Mouse (Mus musculus) urinary bladder, postnatal 14 days (tissue): Measurements from ENCODE around the gene Rccd1.

Experiments used
- DNase-seq: peaks from one replicate; pipeline ENCODE4 v3.0.0; 2021; ENCODE audit warnings: low spot score

The Rccd1 gene

GRCm38 (mm10) chr7:80260625-80261371 lies 63.5 kb downstream of the Rccd1 start, which contains the start of gene Ngrn:
Gene Ngrn, plus strand, starts transcription at chr7:80261215.
- peak; percentile 86 for DNase-seq

DNA sequence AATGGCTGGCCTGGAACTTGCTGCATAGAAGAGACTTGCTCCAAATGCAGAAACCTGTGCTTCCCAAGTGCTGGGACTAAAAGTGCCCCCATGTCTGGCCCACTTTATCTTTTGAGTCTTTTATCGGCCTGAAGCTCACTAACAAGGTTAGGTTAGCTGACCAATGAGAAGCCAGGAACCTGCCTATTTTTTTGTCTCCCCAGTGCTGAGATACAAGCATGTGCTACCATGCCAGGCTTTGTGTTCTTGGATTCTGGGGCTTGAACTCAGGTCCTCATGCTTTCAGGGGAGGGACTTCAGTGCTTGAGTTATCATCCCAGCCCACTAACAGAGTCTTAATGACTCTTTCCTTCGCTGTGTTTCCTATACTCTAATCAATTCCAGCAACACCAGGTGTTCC lies 66.5 kb downstream of the Rccd1 start:
- no peak for DNase-seq

DNA sequence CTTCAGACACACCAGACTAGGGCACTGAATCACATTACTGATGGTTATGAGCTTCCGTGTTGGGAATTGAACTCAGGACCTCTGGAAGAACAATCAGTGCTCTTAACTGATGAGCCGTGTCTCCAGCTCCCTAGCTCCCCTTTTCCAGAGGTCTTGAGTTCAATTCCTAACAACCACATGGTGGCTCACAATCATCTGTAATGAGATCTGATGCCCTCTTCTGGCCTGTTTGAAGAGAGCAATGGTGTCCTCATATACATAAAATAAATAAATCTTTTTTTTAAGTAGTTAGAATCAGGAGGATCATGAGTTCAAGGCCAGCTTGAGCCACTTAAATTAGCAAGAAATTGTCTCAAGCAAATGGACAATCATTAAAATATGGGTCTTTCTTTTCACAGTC lies 68.3 kb downstream of the Rccd1 start:
- no peak for DNase-seq

DNA sequence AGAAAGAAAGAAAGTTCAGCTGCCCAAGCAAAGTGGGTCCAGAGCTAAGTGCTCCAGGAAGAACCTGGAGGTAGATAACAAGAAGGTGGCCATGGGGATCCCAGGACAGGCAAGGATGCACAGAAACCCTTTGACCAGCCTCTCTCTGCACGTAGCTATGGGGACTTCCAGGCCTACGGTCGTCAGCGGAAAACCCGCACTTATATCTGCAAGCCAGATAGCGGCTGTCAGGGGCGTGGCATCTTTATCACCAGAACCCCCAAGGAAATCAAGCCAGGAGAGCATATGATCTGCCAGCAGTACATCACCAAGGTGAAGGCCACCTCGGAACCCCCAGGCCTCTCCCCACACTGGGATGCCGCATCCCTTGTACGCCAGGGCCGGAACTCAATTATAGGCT lies 71.4 kb downstream of the Rccd1 start:
- no peak for DNase-seq

- no peak for DNase-seq
Observed at GRCm38 (mm10) chr7:80252437-80252836, 71.8 kb downstream of the Rccd1 start.

GRCm38 (mm10) chr7:80246859-80247258 lies 77.4 kb downstream of the Rccd1 start:
- DNase-seq: no peak

DNA sequence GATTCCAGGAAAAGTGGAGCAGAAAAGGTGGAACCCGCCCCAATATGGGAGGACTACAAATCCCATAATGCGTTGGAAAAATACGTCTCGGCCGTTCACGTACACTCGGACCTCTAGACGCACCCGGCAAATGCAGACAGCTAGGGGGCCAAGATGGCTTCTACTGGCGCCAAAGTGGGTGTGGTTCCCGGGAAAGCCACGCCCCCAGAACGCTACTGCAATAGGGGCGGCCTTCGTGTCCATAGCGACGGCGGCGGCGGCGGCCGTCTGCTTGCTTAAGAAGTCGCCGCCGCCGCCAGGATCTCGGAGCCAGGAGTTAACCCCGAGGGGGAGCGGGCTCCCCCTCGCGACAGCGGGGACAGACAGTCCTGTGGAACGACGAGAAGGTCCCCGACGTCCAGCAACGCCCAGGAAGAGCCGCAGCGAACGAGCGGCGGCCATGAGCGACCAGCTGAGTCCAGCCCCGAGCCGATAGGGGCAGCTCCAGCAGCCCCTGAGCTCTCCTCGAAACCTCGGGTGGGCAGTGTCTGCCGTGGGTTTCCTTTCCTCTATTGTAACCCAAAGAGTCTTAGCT lies 78.0 kb downstream of the Rccd1 start, which contains the start of gene Ttll13:
TSS of gene Ttll13 (plus strand) at position 229 of the 574 bp plus-strand sequence.
- DNase-seq: peak; percentile 98

DNA sequence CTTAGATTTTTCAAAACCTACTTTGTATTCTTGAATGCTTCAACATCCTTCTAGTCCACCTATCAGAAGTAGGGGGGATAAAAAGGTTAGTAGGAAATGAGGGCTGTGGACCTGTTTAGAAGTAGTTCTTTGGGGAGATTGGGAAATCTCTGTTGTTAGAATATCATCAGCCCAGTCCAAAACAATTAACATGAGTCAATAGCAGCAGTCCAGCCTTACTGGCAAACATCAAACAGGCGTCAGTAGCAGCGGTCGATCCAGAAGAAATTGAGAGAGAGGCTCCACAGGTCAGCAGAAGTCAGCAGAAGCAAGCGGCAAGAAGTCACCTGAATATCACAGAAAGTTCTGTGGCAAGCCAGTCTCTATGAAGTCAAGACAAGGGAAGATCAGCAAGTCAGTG lies 79.4 kb downstream of the Rccd1 start:
- no peak for DNase-seq
